Mouse (Mus musculus) thymus, adult 2 months (tissue): ENCODE measurements around the gene Ccdc183.

ENCODE experiments used
- CTCF ChIP-seq: fragments of 200-500 bp; IDR thresholded peaks from 2 replicates; pipeline ENCODE4 v1.5.1; 2012; ENCODE audit warnings: mild to moderate bottlenecking, control low read depth, low read length, moderate library complexity, borderline replicate concordance; ENCODE audit not compliant: control insufficient read depth, poor library complexity, insufficient read depth; ENCODE audit errors: extremely low read depth
- POLR2A ChIP-seq: fragments of 200-500 bp; IDR thresholded peaks from 2 replicates; pipeline ENCODE4 v1.6.1; 2012; ENCODE audit warnings: mild to moderate bottlenecking, low read length, control low read depth, moderate library complexity; ENCODE audit not compliant: control insufficient read depth, poor library complexity, insufficient read depth; ENCODE audit errors: extremely low read depth

GRCm38 (mm10) chr2:25583571-25583970 lies 33.9 kb downstream of the Ccdc183 start:
- no peak for TF ChIP-seq CTCF
- TF ChIP-seq POLR2A: no peak
